ENCODE assay signal across 28 mouse cellular contexts in genomic region chr11:88636934-88637333, GRCm38 (mm10).
DNase-seq lines count a peak whose midpoint lies in the region; ATAC-seq and TF ChIP-seq lines count a peak whose summit lies in the region.
"Had no signal": no experiment of that assay in that cellular context is flagged by ENCODE, and none has a peak within 500 bp of the region (broad histone marks: within the 10 kb centered on the region; RNA-seq: fewer than 3 reads in every experiment).

No protein-coding gene starts in this region.

- no peak overlapping the region for H3K9ac ChIP-seq in hindbrain, embryonic 13.5 days
- H3K9ac ChIP-seq in hindbrain, embryonic 14.5 days: no peak overlapping the region
- H3K9ac ChIP-seq in kidney, postnatal 0 days (ENCODE audit: low read depth, low read length): no peak overlapping the region
- H3K9ac ChIP-seq in midbrain, embryonic 15.5 days: no peak overlapping the region
- H3K9ac ChIP-seq in midbrain, embryonic 16.5 days (ENCODE audit: low read depth, low read length): no peak overlapping the region
- H3K9ac ChIP-seq in neural tube, embryonic 14.5 days (replicated peaks; ENCODE audit: low read depth, low read length): no peak overlapping the region
- H3K9ac ChIP-seq: embryonic facial prominence, embryonic 13.5 days; forebrain, embryonic 13.5 days; heart, embryonic 13.5 days had no signal

- peak overlapping the region; percentile 64 for H3K27ac ChIP-seq in hindbrain, embryonic 13.5 days
- H3K27ac ChIP-seq in hindbrain, embryonic 14.5 days: no peak overlapping the region
- no peak overlapping the region for H3K27ac ChIP-seq in kidney, postnatal 0 days
- H3K27ac ChIP-seq in midbrain, embryonic 15.5 days: 0 out of 2 replicates have a peak overlapping the region, but pooled peaks have one; percentile 7
- no peak overlapping the region for H3K27ac ChIP-seq in midbrain, embryonic 16.5 days (ENCODE audit: low read length)
- H3K27ac ChIP-seq in neural tube, embryonic 14.5 days (ENCODE audit: low read depth, low read length): no peak overlapping the region
- H3K27ac ChIP-seq: embryonic facial prominence, embryonic 10.5 days; embryonic facial prominence, embryonic 13.5 days; forebrain, embryonic 13.5 days; heart, adult 2 months; heart, embryonic 10.5 days; heart, embryonic 13.5 days had no signal

- no peak overlapping the region for H3K4me2 ChIP-seq in hindbrain, embryonic 13.5 days
- no peak overlapping the region for H3K4me2 ChIP-seq in hindbrain, embryonic 14.5 days (replicated peaks)
- no peak overlapping the region for H3K4me2 ChIP-seq in kidney, postnatal 0 days (ENCODE audit: low read length)
- H3K4me2 ChIP-seq in midbrain, embryonic 15.5 days: no peak overlapping the region
- no peak overlapping the region for H3K4me2 ChIP-seq in midbrain, embryonic 16.5 days (ENCODE audit: low read length)
- no peak overlapping the region for H3K4me2 ChIP-seq in neural tube, embryonic 14.5 days (ENCODE audit: low read depth, low read length)
- H3K4me2 ChIP-seq: embryonic facial prominence, embryonic 13.5 days; forebrain, embryonic 13.5 days; heart, embryonic 13.5 days had no signal

- H3K9me3 ChIP-seq in hindbrain, embryonic 13.5 days: no peaks in the 10 kb centered on the region
- no peaks in the 10 kb centered on the region for H3K9me3 ChIP-seq in hindbrain, embryonic 14.5 days (ENCODE audit: control insufficient read depth, low read length)
- H3K9me3 ChIP-seq in kidney, postnatal 0 days (replicated peaks; ENCODE audit: low read length): no peaks in the 10 kb centered on the region
- no peaks in the 10 kb centered on the region for H3K9me3 ChIP-seq in midbrain, embryonic 15.5 days
- H3K9me3 ChIP-seq in midbrain, embryonic 16.5 days (replicated peaks; ENCODE audit: control insufficient read depth, low read length, poor library complexity, severe bottlenecking): no peaks in the 10 kb centered on the region
- no peaks in the 10 kb centered on the region for H3K9me3 ChIP-seq in neural tube, embryonic 14.5 days (ENCODE audit: control insufficient read depth, low read length)
- H3K9me3 ChIP-seq: embryonic facial prominence, embryonic 10.5 days; embryonic facial prominence, embryonic 13.5 days; forebrain, embryonic 13.5 days; heart, embryonic 10.5 days; heart, embryonic 13.5 days had no signal

- no peak for TF ChIP-seq CTCF in kidney, postnatal 0 days (IDR thresholded peaks at IDR 0.05; ENCODE audit: low read depth)
- no peak for TF ChIP-seq CTCF in lung, adult 2 months (IDR thresholded peaks at IDR 0.05; ENCODE audit: insufficient read depth, low read length)

- peaks cover 4% of the 10 kb centered on the region; the same call in 1 of the 2 replicates for H3K36me3 ChIP-seq in hindbrain, embryonic 13.5 days
- H3K36me3 ChIP-seq in hindbrain, embryonic 14.5 days (replicated peaks; ENCODE audit: control insufficient read depth, insufficient read depth): 0 out of 2 replicates have a peak, but pooled peaks cover 4% of the 10 kb centered on the region
- H3K36me3 ChIP-seq in kidney, postnatal 0 days (ENCODE audit: insufficient read depth, low read length): no peaks in the 10 kb centered on the region
- no peaks in the 10 kb centered on the region for H3K36me3 ChIP-seq in midbrain, embryonic 15.5 days (replicated peaks)
- H3K36me3 ChIP-seq in midbrain, embryonic 16.5 days (ENCODE audit: control insufficient read depth, insufficient read depth, low read length): no peaks in the 10 kb centered on the region
- no peaks in the 10 kb centered on the region for H3K36me3 ChIP-seq in neural tube, embryonic 14.5 days (ENCODE audit: control insufficient read depth, insufficient read depth, low read length)

- 80% methylated on average over 6 of the region's 6 CpGs for WGBS in hindbrain, embryonic 13.5 days
- WGBS in hindbrain, embryonic 14.5 days: 80% methylated on average over 6 of the region's 6 CpGs
- 70% methylated on average over 6 of the region's 6 CpGs for WGBS in kidney, postnatal 0 days
- 82% methylated on average over 6 of the region's 6 CpGs for WGBS in midbrain, embryonic 15.5 days
- 82% methylated on average over 6 of the region's 6 CpGs for WGBS in midbrain, embryonic 16.5 days
- 55% methylated on average over 6 of the region's 6 CpGs for WGBS in neural tube, embryonic 14.5 days
- 94% methylated on average over 6 of the region's 6 CpGs for WGBS in lung, adult 2 months

- ATAC-seq in hindbrain, embryonic 13.5 days (ENCODE audit: low FRiP score): no peak
- ATAC-seq in hindbrain, embryonic 14.5 days (ENCODE audit: low FRiP score): no peak
- peak; percentile 49; the same call in 1 of the 2 replicates for ATAC-seq in kidney, postnatal 0 days (replicated peaks; ENCODE audit: low FRiP score, low read depth)
- no peak for ATAC-seq in midbrain, embryonic 15.5 days (replicated peaks)
- no peak for ATAC-seq in midbrain, embryonic 16.5 days
- peak; percentile 58 for ATAC-seq in neural tube, embryonic 14.5 days (ENCODE audit: low read depth)
- ATAC-seq: activated CD4-positive, CD25-positive, alpha-beta regulatory T cell, adult 4 months; forebrain, embryonic 13.5 days; forebrain, embryonic 16.5 days had no signal

- TF ChIP-seq POLR2A in lung, adult 2 months (IDR thresholded peaks at IDR 0.05; ENCODE audit: borderline replicate concordance, extremely low read depth, low read depth, low read length): no peak

- no peaks in the 10 kb centered on the region for H3K27me3 ChIP-seq in hindbrain, embryonic 13.5 days
- H3K27me3 ChIP-seq in hindbrain, embryonic 14.5 days (ENCODE audit: control insufficient read depth, insufficient read depth, low read length): no peaks in the 10 kb centered on the region
- no peaks in the 10 kb centered on the region for H3K27me3 ChIP-seq in kidney, postnatal 0 days (ENCODE audit: insufficient read depth, low read length)
- H3K27me3 ChIP-seq in midbrain, embryonic 15.5 days (replicated peaks): no peaks in the 10 kb centered on the region
- H3K27me3 ChIP-seq in midbrain, embryonic 16.5 days (ENCODE audit: control insufficient read depth, insufficient read depth, low read depth, low read length): no peaks in the 10 kb centered on the region
- H3K27me3 ChIP-seq in neural tube, embryonic 14.5 days (ENCODE audit: control insufficient read depth, insufficient read depth, low read length): no peaks in the 10 kb centered on the region
- H3K27me3 ChIP-seq: embryonic facial prominence, embryonic 13.5 days; forebrain, embryonic 13.5 days; heart, embryonic 13.5 days had no signal

- H3K4me1 ChIP-seq in hindbrain, embryonic 13.5 days (replicated peaks): peaks cover 69% of the 10 kb centered on the region
- peaks cover 35% of the 10 kb centered on the region for H3K4me1 ChIP-seq in hindbrain, embryonic 14.5 days (replicated peaks; ENCODE audit: control insufficient read depth, insufficient read depth, low read length)
- peaks cover 18% of the 10 kb centered on the region for H3K4me1 ChIP-seq in kidney, postnatal 0 days (replicated peaks; ENCODE audit: insufficient read depth, low read length)
- peaks cover 30% of the 10 kb centered on the region for H3K4me1 ChIP-seq in midbrain, embryonic 15.5 days
- H3K4me1 ChIP-seq in midbrain, embryonic 16.5 days (ENCODE audit: control insufficient read depth, insufficient read depth, low read length): peaks cover 20% of the 10 kb centered on the region
- H3K4me1 ChIP-seq in neural tube, embryonic 14.5 days (ENCODE audit: control insufficient read depth, insufficient read depth, low read length): peaks cover 28% of the 10 kb centered on the region
- peaks cover 9% of the 10 kb centered on the region for H3K4me1 ChIP-seq in lung, adult 2 months (ENCODE audit: control insufficient read depth, insufficient read depth, low read length)

- DNase-seq in hindbrain, embryonic 14.5 days (ENCODE audit: low spot score): no peak
- no peak for DNase-seq in kidney, postnatal 0 days (ENCODE audit: low spot score)
- DNase-seq in kidney, adult 9 months: no peak
- DNase-seq in lung, adult 2 months: no peak
- DNase-seq: adrenal gland, adult 8-10 months; adrenal gland, postnatal 25 days; cerebellum, adult 11-12 months; cerebellum, adult 8-10 months; cerebellum, postnatal 10 days; cerebellum, postnatal 36 days; embryo, embryonic 11 days; gastrocnemius, postnatal 10 days; gastrocnemius, postnatal 36 days; heart, adult 2 months; heart, postnatal 14 days; heart, postnatal 4 days had no signal

- no peak overlapping the region for H3K4me3 ChIP-seq in hindbrain, embryonic 13.5 days
- H3K4me3 ChIP-seq in hindbrain, embryonic 14.5 days (replicated peaks; ENCODE audit: low read length): no peak overlapping the region
- H3K4me3 ChIP-seq in kidney, postnatal 0 days (replicated peaks; ENCODE audit: low read depth, low read length): no peak overlapping the region
- H3K4me3 ChIP-seq in midbrain, embryonic 15.5 days: no peak overlapping the region
- H3K4me3 ChIP-seq in midbrain, embryonic 16.5 days (ENCODE audit: low read depth, low read length): no peak overlapping the region
- no peak overlapping the region for H3K4me3 ChIP-seq in neural tube, embryonic 14.5 days (ENCODE audit: low read depth, low read length)
- no peak overlapping the region for H3K4me3 ChIP-seq in lung, adult 2 months (replicated peaks; ENCODE audit: extremely low read depth, low read depth, low read length)
- H3K4me3 ChIP-seq: embryonic facial prominence, embryonic 10.5 days; embryonic facial prominence, embryonic 13.5 days; erythroblast, embryonic 14.5 days; forebrain, embryonic 13.5 days; heart, adult 2 months; heart, embryonic 10.5 days; heart, embryonic 13.5 days had no signal

Comparison
In these comparisons a context has a peak if more than half of its experiments do, and no peak if none do; other contexts are left out.
1. H3K27ac ChIP-seq: peak in hindbrain, embryonic 13.5 days (single experiment) and midbrain, embryonic 15.5 days (single experiment); none in hindbrain, embryonic 14.5 days (single experiment), kidney, postnatal 0 days (single experiment), midbrain, embryonic 16.5 days (single experiment) and neural tube, embryonic 14.5 days (single experiment).
2. ATAC-seq: peak in kidney, postnatal 0 days (single experiment) and neural tube, embryonic 14.5 days (single experiment); none in hindbrain, embryonic 13.5 days (single experiment), hindbrain, embryonic 14.5 days (single experiment), midbrain, embryonic 15.5 days (single experiment) and midbrain, embryonic 16.5 days (single experiment).